Mouse (Mus musculus): ENCODE data around the gene Snrpe.
A peak's percentile ranks its signal among the peaks of the same experiment; 100 is the strongest.

Gene Snrpe

DNA sequence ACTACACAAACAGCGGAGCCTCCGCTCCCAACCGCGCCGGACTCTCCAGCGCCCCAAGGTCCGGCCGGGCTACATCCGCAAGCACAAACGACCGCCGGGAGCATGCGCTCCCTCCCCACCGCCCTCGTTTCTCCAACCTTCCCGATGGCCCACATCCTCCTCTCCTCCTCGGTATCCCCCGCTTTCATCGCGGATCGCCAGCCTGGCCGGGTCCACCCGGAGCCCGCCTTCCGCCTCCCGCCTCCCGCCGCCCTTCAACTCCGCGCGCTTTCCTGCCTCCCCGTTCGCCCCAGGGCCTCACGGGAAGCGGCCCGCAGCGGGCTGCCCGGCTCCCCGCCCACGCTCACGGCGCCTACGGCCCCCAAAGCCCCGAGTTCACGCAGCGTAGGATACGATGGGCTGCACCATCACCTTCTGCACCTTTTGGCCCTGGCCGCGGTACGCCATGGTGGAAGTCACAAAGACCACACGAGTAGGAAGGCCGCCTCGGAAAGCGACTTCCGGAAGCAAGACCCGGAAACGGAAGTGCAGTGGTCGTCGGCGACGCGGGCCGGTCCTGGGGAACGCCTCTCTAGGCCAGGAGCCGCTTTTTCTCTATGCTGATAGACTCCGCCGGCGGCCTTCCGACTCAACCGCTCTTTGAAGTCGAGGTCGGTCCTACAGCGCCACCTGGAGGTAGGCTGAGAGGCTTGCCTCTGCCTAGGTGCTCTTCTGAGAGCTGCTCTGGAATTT lies at the start of gene Snrpe:
TSS of gene Snrpe (minus strand) at position 521 of the 732 bp plus-strand sequence.
- peak; percentile 99 for DNase-seq

DNA sequence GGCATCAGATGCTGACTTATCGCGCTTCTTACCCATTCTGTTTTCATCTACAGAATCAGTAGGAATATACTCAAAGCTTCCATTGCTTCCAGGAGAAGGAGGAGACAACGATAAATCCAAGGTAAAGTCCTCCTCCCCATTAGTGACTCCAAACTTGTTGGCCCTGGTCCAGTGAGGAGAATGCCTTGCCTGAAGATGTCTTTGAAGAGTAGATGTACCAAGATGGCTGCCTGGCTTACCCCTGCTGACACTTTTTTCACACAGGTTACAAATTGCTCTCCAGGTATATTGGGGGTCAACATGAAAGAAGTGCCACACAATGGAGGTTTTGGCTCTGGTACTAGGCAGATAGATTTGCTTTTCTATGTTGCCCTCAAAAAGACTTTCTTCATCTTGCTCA lies 48.8 kb upstream of the Snrpe start:
- no peak for DNase-seq

- DNase-seq: no peak
These were observed 46.7 kb upstream of the Snrpe start for GRCm38 (mm10) chr1:133656811-133657210.

DNA sequence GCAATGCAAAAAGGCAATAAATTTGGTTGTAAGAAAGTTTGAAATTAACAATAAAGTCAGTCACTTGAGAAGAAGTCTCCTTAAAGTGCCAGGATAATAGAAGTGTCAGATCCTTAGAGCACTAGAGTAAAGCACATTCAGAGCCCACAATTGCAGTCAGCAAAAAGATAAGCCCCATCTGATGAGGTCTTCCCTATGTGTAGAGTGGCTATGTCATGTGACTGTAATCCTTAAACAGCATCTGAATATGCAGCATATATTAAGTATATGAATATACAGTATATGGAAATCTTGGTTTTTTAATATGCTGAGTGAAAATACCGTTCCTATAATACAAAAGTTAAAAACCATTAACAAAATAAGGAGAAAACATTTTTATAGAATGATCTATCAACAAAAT lies 42.9 kb upstream of the Snrpe start:
- no peak for DNase-seq

GRCm38 (mm10) chr1:133650288-133651055 lies 40.4 kb upstream of the Snrpe start:
- DNase-seq: no peak

DNA sequence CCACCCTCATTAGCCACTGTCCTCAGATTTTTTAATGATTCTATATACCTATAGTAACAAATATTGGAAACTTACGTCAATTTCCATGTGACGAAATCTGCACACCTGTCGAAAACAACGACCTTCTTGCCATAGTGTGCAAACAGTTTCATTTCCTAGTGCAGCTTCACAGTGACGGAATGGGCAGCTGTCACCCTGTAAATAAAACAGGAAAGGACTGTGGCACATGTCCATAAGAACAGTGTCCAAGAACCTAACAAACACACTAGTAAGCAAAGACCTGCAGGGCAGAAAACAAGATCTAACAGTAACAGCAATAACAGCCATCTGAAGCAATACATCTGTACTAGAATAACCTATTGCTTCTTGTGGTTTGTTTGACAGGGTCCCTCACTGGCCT lies 35.6 kb upstream of the Snrpe start:
- no peak for DNase-seq

DNA sequence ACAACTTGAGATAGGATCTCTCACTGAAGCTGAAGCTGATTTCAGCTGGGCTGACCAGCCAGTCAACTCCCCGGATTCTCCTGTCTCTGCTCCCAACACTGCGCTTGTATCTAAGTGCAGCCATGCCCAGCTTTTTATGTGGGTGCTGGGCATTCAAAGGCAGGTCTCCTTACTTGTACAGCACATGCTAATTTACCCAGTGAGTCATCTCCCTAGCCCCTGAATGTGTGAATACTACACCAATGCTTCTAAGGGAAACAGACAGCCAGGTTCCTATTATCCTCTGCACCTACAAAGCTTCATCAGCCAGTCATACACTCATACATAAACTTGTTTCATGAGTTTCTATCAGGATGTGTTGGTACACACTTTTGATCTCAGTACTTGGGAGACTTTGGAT lies 31.1 kb upstream of the Snrpe start:
- DNase-seq: no peak

DNA sequence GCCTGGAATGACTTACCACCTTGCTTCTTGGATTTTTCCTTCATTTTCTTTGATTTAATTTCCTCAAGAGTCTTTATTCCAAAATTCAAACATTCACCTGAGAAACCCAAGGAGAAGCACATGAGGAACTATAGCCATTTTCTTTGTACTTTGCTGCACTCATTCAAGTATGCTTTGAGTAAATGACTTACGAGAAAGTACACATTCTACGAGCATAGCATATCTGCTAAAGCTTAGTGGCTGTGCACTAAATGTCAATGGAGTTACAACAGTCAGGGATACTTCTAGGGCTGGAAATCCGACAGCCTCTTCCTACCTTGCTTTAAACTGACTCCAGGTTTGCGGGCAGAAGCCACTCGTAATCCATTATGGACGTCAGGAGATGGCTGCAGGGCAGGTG lies 28.4 kb upstream of the Snrpe start:
- DNase-seq: no peak

GRCm38 (mm10) chr1:133632168-133632567 lies 22.1 kb upstream of the Snrpe start:
- peak; percentile 24 for DNase-seq

- no peak for DNase-seq
These were observed 15.0 kb upstream of the Snrpe start for GRCm38 (mm10) chr1:133625052-133625451.

- no peak for DNase-seq
These were observed 8.2 kb upstream of the Snrpe start for GRCm38 (mm10) chr1:133618311-133618710.

- DNase-seq: no peak
These were observed 7.8 kb upstream of the Snrpe start for GRCm38 (mm10) chr1:133617908-133618307.

DNA sequence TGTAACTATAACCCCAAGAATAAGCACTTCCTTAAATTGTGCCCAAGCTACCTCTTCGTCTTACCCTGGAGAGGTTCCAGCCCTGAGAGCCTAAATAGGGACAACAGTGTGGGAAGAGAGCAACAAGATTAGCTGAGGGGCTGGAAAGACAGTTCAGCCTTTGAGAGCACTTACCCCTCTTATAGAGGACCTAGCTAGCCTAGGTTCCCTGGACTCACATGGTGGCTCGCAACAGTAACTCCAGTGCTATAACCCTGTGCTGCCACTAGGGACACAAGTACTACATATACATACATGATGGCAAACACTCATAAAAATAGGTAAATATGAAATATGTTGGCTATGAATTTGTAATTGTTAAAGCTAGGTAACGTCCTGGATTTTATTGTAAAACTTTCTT lies 3.7 kb upstream of the Snrpe start:
- peak; percentile 33 for DNase-seq

GRCm38 (mm10) chr1:133611436-133611835 lies 1.3 kb upstream of the Snrpe start:
- no peak for DNase-seq

GRCm38 (mm10) chr1:133610601-133611000 lies 510 bp upstream of the Snrpe start:
- no peak for DNase-seq

GRCm38 (mm10) chr1:133603174-133603573 lies 6.9 kb downstream of the Snrpe start:
- no peak for DNase-seq

GRCm38 (mm10) chr1:133596298-133597007 lies 13.6 kb downstream of the Snrpe start:
- no peak for DNase-seq

DNA sequence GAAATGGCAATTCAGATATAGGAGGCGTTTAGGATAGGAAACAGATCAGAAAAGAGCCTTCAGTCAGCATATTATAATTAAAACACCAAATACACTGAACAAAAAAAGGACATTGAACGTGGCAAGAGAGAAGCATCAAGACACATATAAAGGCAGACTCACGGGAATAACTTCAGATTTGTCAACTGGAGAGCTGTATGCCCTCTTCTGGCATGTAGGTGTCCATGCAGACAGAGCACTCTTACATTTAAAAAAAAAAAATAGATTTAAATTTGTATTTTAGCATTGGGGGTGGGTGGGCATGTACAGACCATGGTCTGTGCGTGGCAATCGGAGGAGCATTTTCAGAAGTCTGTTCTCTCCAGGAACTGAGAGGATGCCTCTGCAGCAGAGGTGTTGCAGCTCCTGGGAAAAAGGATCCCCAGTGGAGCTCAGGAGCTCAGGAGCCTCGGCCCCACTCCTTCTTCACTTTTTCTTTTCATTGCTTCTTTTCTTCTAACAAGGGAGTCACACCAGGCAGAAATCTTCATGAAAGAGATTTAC lies 24.0 kb downstream of the Snrpe start:
- DNase-seq: no peak

DNA sequence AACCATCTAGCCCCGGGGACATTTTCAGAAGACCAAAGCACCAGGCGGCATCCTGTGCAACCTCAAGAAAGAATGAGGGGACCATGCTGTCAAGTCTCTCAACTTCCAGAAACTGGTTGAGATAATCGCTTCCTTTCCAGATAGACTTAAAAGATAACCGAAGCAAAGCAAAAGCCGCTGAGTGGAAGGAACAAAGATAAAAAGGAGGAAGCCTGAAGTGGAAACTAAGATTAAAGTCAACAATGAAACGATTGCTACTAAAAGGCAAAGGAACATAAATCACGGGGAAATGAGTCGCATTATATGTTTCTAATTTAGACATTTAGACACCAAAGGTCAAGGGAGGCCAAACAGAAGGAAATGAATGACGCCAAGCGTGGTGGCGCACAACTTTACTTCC lies 38.8 kb downstream of the Snrpe start:
- no peak for DNase-seq
